Mouse (Mus musculus) MEL (cell line): ENCODE results near the gene Cdkl5. TPM values are rescaled to one million over a fixed set of nuclear protein-coding genes. Genes with fewer than 3 reads are reported as not detected.

Experiments
- DNase-seq: peaks from one replicate; pipeline ENCODE4 v3.0.0; 2011; ENCODE audit warnings: low read depth, low spot score
- H3K27ac ChIP-seq: 2 replicates; pipeline ENCODE4 v1.5.1; 2012; ENCODE audit warnings: low read depth, mild to moderate bottlenecking, control low read depth, low read length, moderate library complexity; ENCODE audit not compliant: control insufficient read depth
- H3K27me3 ChIP-seq, 2 experiments: fragments of 150-350 bp in 1 of 2; sonication (generic) in 1 of 2; 2 replicates each; pipeline ENCODE4 v1.6.1; 2012; ENCODE audit warnings: low read length in 2 of 2, mild to moderate bottlenecking in 2 of 2, improper control_type of control experiment in 1 of 2, moderate library complexity in 1 of 2; ENCODE audit not compliant: insufficient read depth in 2 of 2, control insufficient read depth in 1 of 2
- H3K36me3 ChIP-seq, 2 experiments: 2 replicates each; pipeline ENCODE4 v1.6.1; 2012 to 2014; ENCODE audit warnings: low read length in 2 of 2, improper control_type of control experiment in 1 of 2, inconsistent platforms in 1 of 2, mild to moderate bottlenecking in 1 of 2; ENCODE audit not compliant: insufficient read depth in 2 of 2, control insufficient read depth in 1 of 2
- H3K4me1 ChIP-seq, 2 experiments: fragments of 150-350 bp in 1 of 2; sonication (generic) in 1 of 2; 2 replicates each; pipeline ENCODE4 v1.6.1; 2012; ENCODE audit warnings: low read length in 2 of 2, improper control_type of control experiment in 1 of 2, mild to moderate bottlenecking in 1 of 2; ENCODE audit not compliant: insufficient read depth in 2 of 2, control insufficient read depth in 1 of 2
- H3K4me3 ChIP-seq, 2 experiments: fragments of 150-350 bp in 1 of 2; sonication (generic) in 1 of 2; 2 replicates each; pipeline ENCODE4 v1.5.1; 2012; ENCODE audit warnings: low read depth in 2 of 2, low read length in 2 of 2, mild to moderate bottlenecking in 2 of 2, moderate library complexity in 2 of 2, control low read depth in 1 of 2, improper control_type of control experiment in 1 of 2; ENCODE audit not compliant: control insufficient read depth in 1 of 2, insufficient read depth in 1 of 2
- H3K79me2 ChIP-seq: 2 replicates; pipeline ENCODE4 v1.6.1; 2012; ENCODE audit warnings: mild to moderate bottlenecking, low read length, moderate library complexity; ENCODE audit not compliant: control insufficient read depth, poor library complexity, insufficient read depth
- H3K9ac ChIP-seq: 2 replicates; pipeline ENCODE4 v1.6.1; 2012; ENCODE audit warnings: low read depth, mild to moderate bottlenecking, control low read depth, low read length, moderate library complexity; ENCODE audit not compliant: control insufficient read depth, poor library complexity, severe bottlenecking
- H3K9me3 ChIP-seq: fragments of 150-350 bp; sonication (generic); replicated peaks from 2 replicates; pipeline ENCODE4 v1.6.1; 2012; ENCODE audit warnings: mild to moderate bottlenecking, low read length, improper control_type of control experiment, moderate library complexity; ENCODE audit not compliant: insufficient read depth
- BHLHE40 ChIP-seq: IDR thresholded peaks from 2 replicates; pipeline ENCODE4 v1.6.1; 2012; ENCODE audit warnings: low read depth, mild to moderate bottlenecking, inconsistent platforms, low read length, improper control_type of control experiment, borderline replicate concordance
- CHD1 ChIP-seq: IDR thresholded peaks from 2 replicates; pipeline ENCODE4 v1.6.1; 2012; ENCODE audit warnings: low read depth, mild to moderate bottlenecking, inconsistent platforms, low read length, improper control_type of control experiment
- CHD2 ChIP-seq: IDR thresholded peaks from 2 replicates; pipeline ENCODE4 v1.6.1; 2011; ENCODE audit warnings: low read length, improper control_type of control experiment
- CTCF ChIP-seq, 3 experiments: IDR thresholded peaks in 2 of 3; conservative IDR thresholded peaks in 1 of 3; 2 replicates each; pipeline ENCODE4 v1.5.1; 2011 to 2012; ENCODE audit warnings: low read length in 3 of 3, low read depth in 2 of 3, mild to moderate bottlenecking in 2 of 3, improper control_type of control experiment in 1 of 3, inconsistent platforms in 1 of 3, mixed read lengths in 1 of 3, moderate library complexity in 1 of 3; ENCODE audit not compliant: control insufficient read depth in 1 of 3, insufficient read depth in 1 of 3, poor library complexity in 1 of 3, severe bottlenecking in 1 of 3
- E2F4 ChIP-seq: IDR thresholded peaks from 2 replicates; pipeline ENCODE4 v1.6.1; 2011; ENCODE audit warnings: low read depth, low read length, improper control_type of control experiment, borderline replicate concordance
- ELF1 ChIP-seq: IDR thresholded peaks from 2 replicates; pipeline ENCODE4 v1.6.1; 2014; ENCODE audit warnings: low read depth, mild to moderate bottlenecking, inconsistent platforms, low read length, improper control_type of control experiment, moderate library complexity
- EP300 ChIP-seq, 2 experiments: IDR thresholded peaks; 2 replicates each; pipeline ENCODE4 v1.6.1; 2011; ENCODE audit warnings: improper control_type of control experiment in 2 of 2, low read length in 2 of 2, low read depth in 1 of 2, mild to moderate bottlenecking in 1 of 2
- ETS1 ChIP-seq: IDR thresholded peaks from 2 replicates; pipeline ENCODE4 v1.6.1; 2012; ENCODE audit warnings: low read depth, mild to moderate bottlenecking, inconsistent platforms, low read length, improper control_type of control experiment, moderate library complexity
- HCFC1 ChIP-seq: IDR thresholded peaks from 2 replicates; pipeline ENCODE4 v1.6.1; 2012; ENCODE audit warnings: low read depth, mild to moderate bottlenecking, inconsistent platforms, low read length, improper control_type of control experiment, moderate library complexity
- JUND ChIP-seq: IDR thresholded peaks from 2 replicates; pipeline ENCODE4 v1.6.1; 2011; ENCODE audit warnings: low read depth, mild to moderate bottlenecking, improper control_type of control experiment, low read length
- MAZ ChIP-seq: IDR thresholded peaks from 2 replicates; pipeline ENCODE4 v1.6.1; 2012; ENCODE audit warnings: low read depth, mild to moderate bottlenecking, inconsistent platforms, low read length, improper control_type of control experiment
- MEF2A ChIP-seq: IDR thresholded peaks from 2 replicates; pipeline ENCODE4 v1.6.1; 2014; ENCODE audit warnings: low read depth, mild to moderate bottlenecking, inconsistent platforms, low read length, improper control_type of control experiment; ENCODE audit not compliant: poor library complexity, insufficient replicate concordance, severe bottlenecking; ENCODE audit errors: extremely low read depth
- MXI1 ChIP-seq: IDR thresholded peaks from 2 replicates; pipeline ENCODE4 v1.6.1; 2011; ENCODE audit warnings: mild to moderate bottlenecking, low read depth, low read length, improper control_type of control experiment
- MYB ChIP-seq: IDR thresholded peaks from 2 replicates; pipeline ENCODE4 v1.6.1; 2011; ENCODE audit warnings: mild to moderate bottlenecking, low read depth, low read length, improper control_type of control experiment
- MYC ChIP-seq: IDR thresholded peaks from 2 replicates; pipeline ENCODE4 v1.6.1; 2011; ENCODE audit warnings: low read depth, mild to moderate bottlenecking, low read length, improper control_type of control experiment, moderate library complexity
- NELFE ChIP-seq: IDR thresholded peaks from 2 replicates; pipeline ENCODE4 v1.6.1; 2011; ENCODE audit warnings: low read depth, low read length, improper control_type of control experiment
- POLR2AphosphoS2 ChIP-seq: IDR thresholded peaks from 2 replicates; pipeline ENCODE4 v1.6.1; 2011; ENCODE audit warnings: low read length, improper control_type of control experiment
- POLR2AphosphoS5 ChIP-seq: IDR thresholded peaks from 2 replicates; pipeline ENCODE4 v1.6.1; 2012; ENCODE audit warnings: low read depth, borderline replicate concordance, mild to moderate bottlenecking, inconsistent platforms, low read length, moderate library complexity, mixed read lengths
- SIN3A ChIP-seq: IDR thresholded peaks from 2 replicates; pipeline ENCODE4 v1.6.1; 2012; ENCODE audit warnings: low read length, improper control_type of control experiment, inconsistent platforms
- SMC3 ChIP-seq: IDR thresholded peaks from 2 replicates; pipeline ENCODE4 v1.6.1; 2011; ENCODE audit warnings: low read depth, low read length, improper control_type of control experiment
- TCF12 ChIP-seq: IDR thresholded peaks from 2 replicates; pipeline ENCODE4 v1.6.1; 2014; ENCODE audit warnings: low read depth, mild to moderate bottlenecking, inconsistent platforms, low read length, improper control_type of control experiment, moderate library complexity
- UBTF ChIP-seq: IDR thresholded peaks from 2 replicates; pipeline ENCODE4 v1.6.1; 2012; ENCODE audit warnings: low read depth, mild to moderate bottlenecking, inconsistent platforms, low read length, improper control_type of control experiment, moderate library complexity, borderline replicate concordance; ENCODE audit not compliant: insufficient read depth
- USF1 ChIP-seq: IDR thresholded peaks from 2 replicates; pipeline ENCODE4 v1.6.1; 2014; ENCODE audit warnings: low read depth, mild to moderate bottlenecking, inconsistent platforms, low read length, improper control_type of control experiment, moderate library complexity
- USF2 ChIP-seq, 2 experiments: IDR thresholded peaks; 2 replicates each; pipeline ENCODE4 v1.6.1; 2011 to 2012; ENCODE audit warnings: improper control_type of control experiment in 2 of 2, low read length in 2 of 2, borderline replicate concordance in 1 of 2, inconsistent platforms in 1 of 2, low read depth in 1 of 2, mild to moderate bottlenecking in 1 of 2; ENCODE audit not compliant: insufficient read depth in 1 of 2
- ZC3H11A ChIP-seq: IDR thresholded peaks from 2 replicates; pipeline ENCODE4 v1.6.1; 2012; ENCODE audit warnings: low read depth, mild to moderate bottlenecking, inconsistent platforms, low read length, improper control_type of control experiment
- ZKSCAN1 ChIP-seq: IDR thresholded peaks from 2 replicates; pipeline ENCODE4 v1.6.1; 2012; ENCODE audit warnings: low read depth, mild to moderate bottlenecking, inconsistent platforms, low read length, improper control_type of control experiment, moderate library complexity
- ZMIZ1 ChIP-seq: IDR thresholded peaks from 2 replicates; pipeline ENCODE4 v1.6.1; 2012; ENCODE audit warnings: low read depth, mild to moderate bottlenecking, inconsistent platforms, low read length, improper control_type of control experiment, moderate library complexity
- ZNF384 ChIP-seq: IDR thresholded peaks from 2 replicates; pipeline ENCODE4 v1.6.1; 2012; ENCODE audit warnings: low read depth, mild to moderate bottlenecking, inconsistent platforms, low read length, improper control_type of control experiment
- polyA plus RNA-seq, 2 experiments: library from polyadenylated mRNA; stranded (reverse) in 1 of 2; unstranded in 1 of 2; fragments of >175 nt in 1 of 2; fragments of >200 nt in 1 of 2; gene quantifications; 2 replicates each; pipeline versions ENCODE4 v1.2.1 to v1.2.4; 2012; ENCODE audit warnings: low replicate concordance in 2 of 2, low read depth in 1 of 2; ENCODE audit not compliant: insufficient read length in 2 of 2, insufficient read depth in 1 of 2, missing spikeins in 1 of 2
- total RNA-seq: library from RNA; depleted of rRNA; stranded (reverse); fragments of 300-350 nt; gene quantifications from 2 replicates; pipeline ENCODE4 v1.2.3, GENCODE M21; 2012

Gene Cdkl5
- total and polyA plus RNA-seq, 3 experiments = 1.7 to 2.8 TPM; not detected in 1

- Histone ChIP-seq H3K27ac (no peak overlapping the region), H3K4me1 (peaks cover 4 to 9% of the 10 kb centered on the region in 2 experiments; a peak in 3 of 4 replicates), H3K9ac (no peak overlapping the region), H3K79me2 (no peaks in the 10 kb centered on the region; the same call in 1 of the 2 replicates), H3K4me3 (peak overlapping the region in 1 of 2 experiments; percentile 87; a peak in 2 of 4 replicates), H3K9me3 (no peaks in the 10 kb centered on the region), H3K27me3 (no peaks in the 10 kb centered on the region), H3K36me3 (peaks cover 0 to 10% of the 10 kb centered on the region in 2 experiments; a peak in 2 of 4 replicates)
- no peak for TF ChIP-seq POLR2AphosphoS2
- TF ChIP-seq ELF1 = no peak
- no peak for TF ChIP-seq MAZ
- no peak for TF ChIP-seq HCFC1
- no peak for TF ChIP-seq NELFE
- TF ChIP-seq UBTF = no peak
- TF ChIP-seq USF1 = no peak
- TF ChIP-seq MXI1 = no peak; the same call in 1 of the 2 replicates
- no peak for TF ChIP-seq ZC3H11A
- no peak for TF ChIP-seq TCF12
- no peak for TF ChIP-seq POLR2AphosphoS5
- no peak for TF ChIP-seq ZMIZ1
- TF ChIP-seq CHD2 = no peak
- DNase-seq = no peak
Observed at GRCm38 (mm10) chrX:160996051-160996450, 1.5 kb upstream of the Cdkl5 start.

- Histone ChIP-seq H3K4me1 (peaks cover 4 to 9% of the 10 kb centered on the region in 2 experiments; a peak in 3 of 4 replicates), H3K27ac (peak overlapping the region; percentile 56; the same call in 1 of the 2 replicates), H3K9me3 (no peaks in the 10 kb centered on the region), H3K9ac (peak overlapping the region; percentile 59), H3K79me2 (no peaks in the 10 kb centered on the region; the same call in 1 of the 2 replicates), H3K36me3 (peaks cover 0 to 10% of the 10 kb centered on the region in 2 experiments; a peak in 2 of 4 replicates), H3K27me3 (no peaks in the 10 kb centered on the region), H3K4me3 (peak overlapping the region; percentile 77 to 87)
- TF ChIP-seq JUND (no peak), ETS1 (0 out of 2 replicates have a peak, but pooled peaks have one; percentile 26), ZKSCAN1 (no peak), MEF2A (no peak), MYC (0 out of 2 replicates have a peak, but pooled peaks have one; percentile 32), ZMIZ1 (no peak), MXI1 (no peak; the same call in 1 of the 2 replicates), MAZ (no peak), E2F4 (no peak), USF2 (IDR thresholded peaks at IDR 0.05; ENCODE audit: borderline replicate concordance in 1 of 2, insufficient read depth in 1 of 2, low read depth in 1 of 2, low read length in 2 of 2) (no peak), EP300 (IDR thresholded peaks at IDR 0.05; ENCODE audit: low read depth in 1 of 2, low read length in 2 of 2) (no peak), SIN3A (peak; percentile 50; the same call in 1 of the 2 replicates), MYB (no peak), ZNF384 (peak; percentile 83), HCFC1 (no peak), CTCF (IDR thresholded peaks at IDR 0.05 in 2 of 3, conservative IDR thresholded peaks at IDR 0.05 in 1 of 3; ENCODE audit: control insufficient read depth in 1 of 3, insufficient read depth in 1 of 3, low read depth in 2 of 3, low read length in 3 of 3, poor library complexity in 1 of 3, severe bottlenecking in 1 of 3) (no peak), ZC3H11A (no peak), SMC3 (no peak), TCF12 (no peak), CHD1 (no peak), BHLHE40 (no peak)
- DNase-seq = no peak
Observed at GRCm38 (mm10) chrX:160995131-160995667, 695 bp upstream of the Cdkl5 start.
